Mouse (Mus musculus): ENCODE results near the gene Hist3h2a. TPM values are rescaled to one million over a fixed set of nuclear protein-coding genes. Genes with fewer than 3 reads are reported as not detected.

Hist3h2a gene
- polyA plus RNA-seq, 1 experiment from 2014 or later = 155 TPM

DNA sequence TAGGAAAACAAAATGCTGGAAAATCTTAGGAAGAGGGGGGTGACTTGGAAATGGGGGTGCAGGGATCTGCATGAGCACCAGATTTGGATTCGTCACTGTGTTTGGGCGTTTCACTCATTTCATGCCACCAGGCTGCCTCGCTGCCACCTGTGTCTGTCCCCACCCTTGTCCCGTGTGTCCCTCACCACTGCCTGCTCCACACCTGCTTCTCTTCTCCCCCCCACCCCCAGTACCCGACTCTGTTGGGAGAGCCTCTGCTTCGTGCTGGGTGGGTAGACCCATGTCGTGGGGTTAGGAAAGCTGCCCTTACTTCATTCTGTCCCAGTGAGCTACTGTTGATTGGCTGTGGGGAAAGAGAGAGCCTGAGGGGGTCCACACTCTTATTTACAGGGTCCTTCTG lies 30.2 kb downstream of the Hist3h2a start:
- 91% methylated on average over 7 of the region's 7 CpGs for WGBS
- H3K4me1 ChIP-seq = peaks cover 25% of the 10 kb centered on the region
- no peak overlapping the region for H3K27ac ChIP-seq (replicated peaks)
- no peak for ATAC-seq (replicated peaks)
- H3K4me2 ChIP-seq (replicated peaks) = no peak overlapping the region
- no peaks in the 10 kb centered on the region for H3K27me3 ChIP-seq
- H3K36me3 ChIP-seq = peaks cover 52% of the 10 kb centered on the region
- H3K9me3 ChIP-seq = no peaks in the 10 kb centered on the region
- no peak overlapping the region for H3K4me3 ChIP-seq
- no peak overlapping the region for H3K9ac ChIP-seq (replicated peaks)

DNA sequence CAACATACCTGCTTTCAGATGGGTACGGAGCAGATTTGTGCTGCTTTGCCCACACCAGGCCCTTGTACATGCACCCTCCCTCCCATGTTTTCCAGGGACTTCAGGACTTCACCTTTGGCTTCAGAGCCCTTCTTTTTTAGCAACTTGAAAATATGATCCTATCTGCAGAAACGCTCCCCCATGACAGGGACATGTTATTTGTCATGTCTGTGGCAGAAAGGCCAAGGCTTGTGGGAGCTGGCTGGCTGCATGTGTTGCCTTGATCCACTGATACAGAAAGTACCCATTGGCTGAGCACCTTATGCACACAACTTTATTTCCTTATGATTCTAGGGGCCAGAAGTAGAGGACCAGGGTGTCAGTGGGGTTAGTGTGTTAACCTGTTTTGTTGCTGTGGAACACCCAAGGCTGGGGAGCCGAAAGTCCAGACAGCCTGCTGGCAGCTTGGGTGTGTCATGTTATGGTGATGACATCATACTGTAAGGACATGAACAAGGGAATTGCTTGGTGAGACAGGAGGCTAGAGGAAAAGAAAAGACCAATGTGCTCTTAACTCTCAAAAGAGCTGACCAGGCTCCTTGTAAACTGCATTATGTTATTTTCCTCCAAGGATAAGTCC lies 30.9 kb downstream of the Hist3h2a start:
- ATAC-seq (replicated peaks) = no peak
- Histone ChIP-seq H3K27me3 (no peaks in the 10 kb centered on the region), H3K36me3 (peaks cover 60% of the 10 kb centered on the region), H3K9ac (replicated peaks) (no peak overlapping the region), H3K27ac (replicated peaks) (no peak overlapping the region), H3K4me3 (no peak overlapping the region), H3K4me1 (peaks cover 17% of the 10 kb centered on the region), H3K9me3 (no peaks in the 10 kb centered on the region), H3K4me2 (replicated peaks) (no peak overlapping the region)
- WGBS = 96% methylated on average over 3 of the region's 3 CpGs

DNA sequence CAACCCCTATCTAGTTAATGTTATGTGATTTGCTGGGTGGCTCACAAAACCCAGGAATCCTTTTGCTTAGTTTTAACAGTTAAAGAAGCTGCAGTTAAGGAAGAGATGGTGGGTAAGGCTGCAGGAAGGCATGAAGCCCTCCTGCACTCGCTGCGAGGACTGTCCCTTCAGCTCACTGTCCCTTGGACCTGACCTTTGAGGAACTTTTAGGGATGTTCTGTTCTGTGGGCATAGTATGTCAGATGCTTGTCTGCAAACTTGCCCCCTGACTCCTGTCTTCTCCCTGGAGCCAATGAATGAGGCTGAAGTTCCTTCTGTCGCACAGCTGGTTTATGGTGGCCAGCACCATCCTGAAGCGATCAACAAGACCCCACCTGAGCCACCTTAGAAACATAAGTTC lies 34.7 kb downstream of the Hist3h2a start:
- ATAC-seq (replicated peaks) = no peak
- no peak overlapping the region for H3K4me3 ChIP-seq
- H3K9me3 ChIP-seq = no peaks in the 10 kb centered on the region
- H3K4me1 ChIP-seq = peaks cover 1% of the 10 kb centered on the region; the same call in 1 of the 2 replicates
- H3K4me2 ChIP-seq (replicated peaks) = no peak overlapping the region
- 92% methylated on average over 4 of the region's 4 CpGs for WGBS
- no peak overlapping the region for H3K9ac ChIP-seq (replicated peaks)
- H3K27me3 ChIP-seq = no peaks in the 10 kb centered on the region
- peaks cover 51% of the 10 kb centered on the region for H3K36me3 ChIP-seq
- no peak overlapping the region for H3K27ac ChIP-seq (replicated peaks)

DNA sequence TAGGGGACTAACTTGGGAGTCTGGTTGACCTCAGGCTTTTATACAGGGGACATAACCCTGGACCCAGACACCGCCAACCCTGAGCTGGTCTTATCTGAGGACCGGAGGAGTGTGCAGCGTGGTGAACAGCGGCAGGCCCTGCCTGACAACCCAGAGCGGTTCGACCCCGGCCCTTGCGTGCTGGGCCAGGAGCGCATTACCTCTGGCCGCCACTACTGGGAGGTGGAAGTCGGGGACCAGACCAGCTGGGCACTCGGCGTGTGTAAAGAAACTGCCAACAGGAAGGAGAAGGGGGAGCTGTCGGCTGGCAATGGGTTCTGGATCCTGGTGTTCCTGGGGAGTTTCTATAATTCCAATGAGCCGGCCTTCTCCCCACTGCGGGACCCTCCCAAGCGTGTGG lies 35.7 kb downstream of the Hist3h2a start:
- Histone ChIP-seq H3K4me1 (peaks cover 8% of the 10 kb centered on the region; the same call in 1 of the 2 replicates), H3K9ac (replicated peaks) (no peak overlapping the region), H3K4me2 (replicated peaks) (no peak overlapping the region), H3K4me3 (no peak overlapping the region), H3K27me3 (peaks cover 4% of the 10 kb centered on the region; the same call in 1 of the 2 replicates), H3K27ac (replicated peaks) (no peak overlapping the region), H3K9me3 (no peaks in the 10 kb centered on the region), H3K36me3 (peaks cover 41% of the 10 kb centered on the region)
- WGBS = 90% methylated on average over 17 of the region's 17 CpGs
- no peak for ATAC-seq (replicated peaks)

DNA sequence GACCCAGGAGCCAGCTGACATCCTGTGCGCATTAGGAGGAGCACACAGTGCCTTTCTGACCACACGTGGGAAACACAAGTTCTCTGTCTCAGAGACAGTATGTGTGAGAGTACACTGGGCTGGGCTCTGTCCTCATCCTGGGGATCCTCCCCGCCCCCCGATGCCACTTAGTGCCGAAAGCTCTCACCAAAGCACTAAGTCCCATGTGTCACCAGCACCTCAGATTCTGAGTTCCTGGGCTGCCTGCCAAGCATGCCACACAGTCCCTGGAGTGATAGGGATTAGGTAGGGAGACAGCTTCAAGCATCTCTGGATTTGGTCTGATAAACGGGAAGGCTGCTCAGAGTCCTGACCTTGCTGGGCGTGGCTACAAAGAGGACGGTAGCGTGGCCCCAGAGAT lies 36.3 kb downstream of the Hist3h2a start:
- no peaks in the 10 kb centered on the region for H3K9me3 ChIP-seq
- no peak for ATAC-seq (replicated peaks)
- H3K4me3 ChIP-seq = no peak overlapping the region
- no peak overlapping the region for H3K9ac ChIP-seq (replicated peaks)
- H3K4me2 ChIP-seq (replicated peaks) = no peak overlapping the region
- WGBS = 83% methylated on average over 9 of the region's 9 CpGs
- H3K27me3 ChIP-seq = peaks cover 7% of the 10 kb centered on the region; the same call in 1 of the 2 replicates
- H3K36me3 ChIP-seq = peaks cover 34% of the 10 kb centered on the region; the same call in 1 of the 2 replicates
- H3K4me1 ChIP-seq = peaks cover 8% of the 10 kb centered on the region; the same call in 1 of the 2 replicates
- no peak overlapping the region for H3K27ac ChIP-seq (replicated peaks)

DNA sequence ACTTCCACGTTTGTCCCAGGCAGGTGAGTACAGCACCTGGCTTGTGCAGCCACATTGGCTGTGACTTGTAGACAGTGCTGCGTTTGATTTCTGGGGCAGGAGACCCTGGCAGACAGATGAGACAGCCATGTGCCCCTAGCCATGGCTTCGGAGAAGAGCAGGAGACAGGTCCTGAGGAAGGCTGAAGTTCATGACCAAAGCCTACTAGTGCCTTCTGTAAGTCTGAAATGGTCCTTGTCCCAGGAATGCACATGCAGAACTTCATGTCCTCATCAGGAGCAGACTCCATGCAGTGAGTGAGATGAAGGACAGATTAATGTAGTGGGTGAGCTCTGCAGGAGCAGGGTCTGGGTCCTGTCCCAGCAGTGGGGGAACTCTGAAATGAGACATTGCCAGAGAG lies 37.4 kb downstream of the Hist3h2a start:
- Histone ChIP-seq H3K4me3 (no peak overlapping the region), H3K27me3 (peaks cover 7% of the 10 kb centered on the region; the same call in 1 of the 2 replicates), H3K9me3 (no peaks in the 10 kb centered on the region), H3K9ac (replicated peaks) (no peak overlapping the region), H3K36me3 (peaks cover 28% of the 10 kb centered on the region; the same call in 1 of the 2 replicates), H3K4me2 (replicated peaks) (no peak overlapping the region), H3K27ac (replicated peaks) (no peak overlapping the region), H3K4me1 (peaks cover 8% of the 10 kb centered on the region; the same call in 1 of the 2 replicates)
- ATAC-seq (replicated peaks) = no peak
- WGBS = 82% methylated on average over 3 of the region's 3 CpGs

DNA sequence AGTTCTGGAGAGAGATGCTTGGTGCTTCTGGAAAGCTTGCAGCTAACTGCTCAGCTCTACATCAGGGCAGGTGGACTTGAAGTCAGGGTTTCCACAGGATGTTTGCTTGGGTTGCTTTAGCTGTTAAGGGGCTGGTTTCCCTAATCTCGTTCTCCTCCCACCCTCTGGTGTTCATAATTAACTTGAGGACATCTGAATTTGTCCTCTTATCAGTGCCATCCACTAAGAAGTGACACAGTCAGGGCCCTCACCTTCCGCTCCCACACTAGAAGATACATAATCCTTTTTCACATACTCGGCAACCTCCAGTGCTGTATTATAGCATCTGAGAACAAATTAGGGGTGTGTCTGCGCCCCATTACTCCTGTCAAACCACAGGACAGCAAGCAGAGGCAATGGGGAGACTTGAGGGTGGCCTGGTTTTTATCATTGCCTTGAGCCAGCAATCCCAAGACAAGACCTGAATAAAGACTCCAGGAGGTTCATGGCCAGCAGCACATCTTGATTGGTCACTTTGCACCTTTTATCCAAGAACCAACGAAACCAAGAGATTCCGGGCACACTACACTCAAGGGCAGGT lies 38.7 kb downstream of the Hist3h2a start:
- H3K9ac ChIP-seq (replicated peaks) = no peak overlapping the region
- no peak overlapping the region for H3K27ac ChIP-seq (replicated peaks)
- H3K27me3 ChIP-seq = peaks cover 7% of the 10 kb centered on the region; the same call in 1 of the 2 replicates
- H3K36me3 ChIP-seq = peaks cover 21% of the 10 kb centered on the region; the same call in 1 of the 2 replicates
- WGBS = 86% methylated on average over 6 of the region's 6 CpGs
- peaks cover 8% of the 10 kb centered on the region; the same call in 1 of the 2 replicates for H3K4me1 ChIP-seq
- no peak overlapping the region for H3K4me2 ChIP-seq (replicated peaks)
- no peak overlapping the region for H3K4me3 ChIP-seq
- ATAC-seq (replicated peaks) = no peak
- H3K9me3 ChIP-seq = no peaks in the 10 kb centered on the region

DNA sequence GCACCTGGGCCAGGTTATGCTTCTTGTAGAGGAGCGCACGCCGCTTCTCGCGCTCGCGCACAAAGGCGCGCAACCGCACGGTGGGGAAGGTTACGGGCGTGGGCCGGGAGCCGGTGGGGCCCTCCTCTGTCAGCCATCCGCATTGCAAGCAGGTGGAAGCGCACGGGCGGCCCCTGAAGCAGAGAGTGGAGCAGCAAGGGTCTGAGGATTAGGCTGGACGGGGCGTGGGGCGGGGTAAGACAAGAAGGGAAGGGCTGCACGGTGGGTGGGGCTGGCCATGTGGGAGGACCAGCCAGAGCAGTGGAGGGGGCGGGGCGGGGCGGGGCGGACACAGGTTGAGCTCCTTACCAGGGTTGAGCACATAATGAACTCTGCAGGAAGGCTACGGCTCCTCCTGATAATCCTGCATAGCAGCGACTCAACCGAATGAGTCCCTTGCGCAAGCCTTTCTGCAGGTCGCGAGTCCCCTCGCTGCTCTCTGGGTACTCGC lies 39.9 kb downstream of the Hist3h2a start:
- Histone ChIP-seq H3K27ac (replicated peaks) (no peak overlapping the region), H3K9ac (replicated peaks) (peak overlapping the region; percentile 58), H3K4me1 (peaks cover 8% of the 10 kb centered on the region; the same call in 1 of the 2 replicates), H3K36me3 (peaks cover 15% of the 10 kb centered on the region; the same call in 1 of the 2 replicates), H3K4me3 (peak overlapping the region; percentile 46), H3K27me3 (peaks cover 7% of the 10 kb centered on the region; the same call in 1 of the 2 replicates), H3K9me3 (no peaks in the 10 kb centered on the region), H3K4me2 (replicated peaks) (peak overlapping the region; percentile 72)
- peak; percentile 62 for ATAC-seq (replicated peaks)
- under 1% methylated on average over 35 of the region's 35 CpGs for WGBS

DNA sequence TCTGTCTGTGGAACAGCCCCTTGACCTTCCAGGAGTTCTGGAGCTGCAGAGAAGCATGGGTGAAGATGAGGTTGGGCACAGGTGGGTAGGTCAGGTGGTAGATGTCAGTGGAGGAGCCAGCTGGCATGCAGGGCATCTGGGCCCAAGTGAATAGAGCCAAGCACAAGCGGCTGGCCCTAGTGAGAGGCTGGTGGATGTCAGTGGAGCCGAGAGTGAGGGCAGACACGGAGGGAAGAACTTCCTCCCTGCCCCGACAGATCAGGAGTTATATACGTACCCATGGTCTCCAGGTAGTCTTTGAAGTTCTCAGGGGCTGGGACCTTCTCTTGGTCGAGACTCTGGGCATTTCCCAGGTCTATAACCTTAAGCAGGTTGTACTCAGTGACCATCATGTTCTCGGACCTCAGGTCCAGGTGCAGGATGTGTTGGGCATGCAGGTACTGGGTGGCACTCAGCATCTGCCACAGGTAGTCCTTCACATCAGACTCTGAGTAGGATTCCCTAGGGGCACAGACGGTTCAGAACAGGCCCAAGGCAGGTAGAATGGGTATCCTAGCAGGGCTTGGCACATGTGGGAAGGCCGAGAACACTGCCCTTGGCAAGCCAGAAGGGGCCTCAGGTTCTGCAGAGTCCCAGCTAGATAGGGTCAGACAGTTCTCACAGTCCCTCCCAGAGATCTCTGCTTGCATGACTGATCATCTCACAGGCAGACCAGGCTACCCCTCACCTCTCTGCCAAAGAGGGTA lies 40.7 kb downstream of the Hist3h2a start:
- 81% methylated on average over 9 of the region's 9 CpGs for WGBS
- H3K4me1 ChIP-seq = peaks cover 8% of the 10 kb centered on the region; the same call in 1 of the 2 replicates

DNA sequence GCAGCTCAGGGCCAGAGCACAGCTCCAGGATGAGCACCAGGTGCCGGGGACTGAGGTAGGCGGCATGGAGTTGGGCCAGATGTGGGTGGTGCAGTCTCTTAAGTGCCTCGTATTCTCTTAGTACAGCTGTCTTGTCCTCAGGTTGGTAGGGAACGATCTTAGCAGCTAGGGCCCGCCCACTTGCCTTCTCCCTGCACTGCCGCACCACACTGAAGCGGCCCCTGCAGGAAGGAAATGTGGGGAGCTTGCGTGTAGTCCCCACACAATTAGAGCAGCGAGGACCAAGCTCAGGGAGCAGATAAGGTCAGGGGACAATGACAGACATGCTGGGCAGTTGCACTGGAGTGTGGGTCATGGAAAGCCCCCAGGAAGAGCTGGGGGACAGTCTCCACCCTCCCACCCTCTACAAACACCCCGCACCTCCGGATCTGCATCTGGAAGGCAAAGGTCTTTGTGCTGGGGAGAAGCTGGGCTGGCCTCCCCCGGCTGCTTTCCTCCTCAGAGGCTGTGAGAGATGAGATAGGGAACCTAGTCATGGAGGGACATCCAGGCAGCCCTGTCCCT lies 41.4 kb downstream of the Hist3h2a start:
- no peak overlapping the region for H3K9ac ChIP-seq (replicated peaks)
- no peak overlapping the region for H3K27ac ChIP-seq (replicated peaks)
- 51% methylated on average over 12 of the region's 12 CpGs for WGBS
- H3K4me3 ChIP-seq = no peak overlapping the region
- peaks cover 8% of the 10 kb centered on the region; the same call in 1 of the 2 replicates for H3K4me1 ChIP-seq
- H3K9me3 ChIP-seq = no peaks in the 10 kb centered on the region
- H3K4me2 ChIP-seq (replicated peaks) = no peak overlapping the region
- peaks cover 1% of the 10 kb centered on the region; the same call in 1 of the 2 replicates for H3K36me3 ChIP-seq
- no peak for ATAC-seq (replicated peaks)
- peaks cover 7% of the 10 kb centered on the region; the same call in 1 of the 2 replicates for H3K27me3 ChIP-seq

More for the DNA sequence above, 40.7 kb downstream of the Hist3h2a start:
- Histone ChIP-seq H3K36me3 (peaks cover 8% of the 10 kb centered on the region; the same call in 1 of the 2 replicates), H3K4me3 (no peak overlapping the region; the same call in 1 of the 2 replicates), H3K27ac (replicated peaks) (no peak overlapping the region), H3K27me3 (peaks cover 7% of the 10 kb centered on the region; the same call in 1 of the 2 replicates), H3K9me3 (no peaks in the 10 kb centered on the region), H3K9ac (replicated peaks) (no peak overlapping the region; the same call in 1 of the 2 replicates), H3K4me2 (replicated peaks) (peak overlapping the region; percentile 72)
- ATAC-seq (replicated peaks) = no peak

DNA sequence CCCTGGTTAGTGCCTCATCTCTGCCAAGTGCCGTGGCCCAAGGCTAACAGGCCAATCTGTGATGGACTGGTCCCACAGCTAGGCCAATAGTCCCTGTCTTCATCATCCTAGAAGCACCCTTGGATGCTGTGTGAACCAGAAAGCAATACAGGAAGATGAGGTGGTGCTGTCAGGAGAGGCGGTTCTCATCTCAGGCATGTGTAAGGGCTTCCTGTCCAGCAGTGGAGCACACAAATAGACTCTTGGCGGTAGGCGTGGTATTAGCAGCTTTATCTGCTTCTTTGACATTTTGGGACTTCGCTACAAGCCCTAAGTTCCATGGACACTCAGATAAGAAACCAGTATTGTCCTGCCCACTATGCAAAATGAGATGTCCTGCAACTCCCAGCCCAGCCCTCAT lies 43.1 kb downstream of the Hist3h2a start:
- no peaks in the 10 kb centered on the region for H3K36me3 ChIP-seq
- ATAC-seq (replicated peaks) = no peak
- H3K4me3 ChIP-seq = no peak overlapping the region
- no peak overlapping the region for H3K9ac ChIP-seq (replicated peaks)
- no peaks in the 10 kb centered on the region for H3K9me3 ChIP-seq
- H3K4me1 ChIP-seq = peaks cover 8% of the 10 kb centered on the region; the same call in 1 of the 2 replicates
- H3K27ac ChIP-seq (replicated peaks) = no peak overlapping the region
- peaks cover 7% of the 10 kb centered on the region; the same call in 1 of the 2 replicates for H3K27me3 ChIP-seq
- no peak overlapping the region for H3K4me2 ChIP-seq (replicated peaks)
- 85% methylated on average over 5 of the region's 5 CpGs for WGBS

Data from forebrain, embryonic 15.5 days (tissue).